In the genomic region with DNA sequence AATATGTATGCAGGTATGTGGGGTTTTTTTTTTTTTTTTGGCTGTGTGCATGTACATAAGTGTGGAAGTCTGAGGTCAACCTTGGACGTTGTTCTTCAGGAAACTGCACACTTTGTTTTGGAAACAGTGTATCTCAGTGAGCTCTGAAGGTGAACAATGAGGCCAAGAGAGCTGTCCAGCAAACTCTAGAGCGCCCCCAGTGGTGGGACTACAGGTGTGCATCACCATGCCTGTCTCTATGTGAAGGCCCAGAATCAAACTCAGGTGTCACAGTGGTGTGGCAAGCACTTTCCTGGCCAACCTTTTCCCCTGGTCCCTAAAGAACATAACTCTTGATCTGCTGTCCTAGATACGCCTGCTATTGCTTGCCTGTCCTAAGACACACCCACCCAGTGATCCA, we compare ENCODE assay signal across 9 mouse cellular contexts. TPM values are rescaled to one million over a fixed set of nuclear protein-coding genes. Genes with fewer than 3 reads are reported as not detected.
A peak's percentile ranks its signal among the peaks of the same experiment; 100 is the strongest.
DNase-seq lines count a peak whose midpoint lies in the region; ATAC-seq and TF ChIP-seq lines count a peak whose summit lies in the region.
"Had no signal": no experiment of that assay in that cellular context is flagged by ENCODE, and none has a peak within 500 bp of the region (broad histone marks: within the 10 kb centered on the region; RNA-seq: fewer than 3 reads in every experiment).

No protein-coding gene starts in this region.

- H3K27ac ChIP-seq in cerebellum, adult 2 months (ENCODE audit: insufficient read depth, low read length): no peak overlapping the region
- no peak overlapping the region for H3K27ac ChIP-seq in forebrain, embryonic 16.5 days (ENCODE audit: low read length)
- H3K27ac ChIP-seq: neural tube, embryonic 12.5 days had no signal

- ATAC-seq in megakaryocyte, adult 5-6 weeks (ENCODE audit: poor library complexity, severe bottlenecking): peak; percentile 59; the same call in 1 of the 2 replicates
- ATAC-seq in forebrain, embryonic 16.5 days: no peak

- no peaks in the 10 kb centered on the region for H3K9me3 ChIP-seq in forebrain, embryonic 16.5 days (ENCODE audit: control insufficient read depth, low read length)
- H3K9me3 ChIP-seq: neural tube, embryonic 12.5 days had no signal

- intact Hi-C loops in left cerebral cortex, postnatal 4 days (cut with DNase I): no loop called here
- intact Hi-C loops in left cerebral cortex, postnatal 25 days (cut with DNase I): no loop called here

- TF ChIP-seq CTCF in cerebellum, adult 2 months (IDR thresholded peaks at IDR 0.05; ENCODE audit: borderline replicate concordance, insufficient read depth, low read depth, low read length): no peak; the same call in 1 of the 2 replicates

- H3K9ac ChIP-seq in forebrain, embryonic 16.5 days (replicated peaks; ENCODE audit: low read depth, low read length): no peak overlapping the region
- H3K9ac ChIP-seq: neural tube, embryonic 12.5 days had no signal

- H3K4me1 ChIP-seq in cerebellum, adult 2 months (ENCODE audit: control insufficient read depth, insufficient read depth, low read length): no peaks in the 10 kb centered on the region
- no peaks in the 10 kb centered on the region for H3K4me1 ChIP-seq in forebrain, embryonic 16.5 days (replicated peaks; ENCODE audit: control insufficient read depth, insufficient read depth, low read length)
- H3K4me1 ChIP-seq: neural tube, embryonic 12.5 days had no signal

- no peaks in the 10 kb centered on the region for H3K27me3 ChIP-seq in cerebellum, adult 2 months (ENCODE audit: control insufficient read depth, insufficient read depth, low read length)
- H3K27me3 ChIP-seq in forebrain, embryonic 16.5 days (replicated peaks; ENCODE audit: control insufficient read depth, insufficient read depth, low read length): no peaks in the 10 kb centered on the region
- H3K27me3 ChIP-seq: neural tube, embryonic 12.5 days had no signal

- no peaks in the 10 kb centered on the region for H3K36me3 ChIP-seq in forebrain, embryonic 16.5 days (ENCODE audit: control insufficient read depth, insufficient read depth)
- H3K36me3 ChIP-seq: neural tube, embryonic 12.5 days had no signal

- no peak overlapping the region for H3K4me2 ChIP-seq in forebrain, embryonic 16.5 days (ENCODE audit: low read length)
- H3K4me2 ChIP-seq: neural tube, embryonic 12.5 days had no signal

- TF ChIP-seq POLR2A in cerebellum, adult 2 months (IDR thresholded peaks at IDR 0.05; ENCODE audit: borderline replicate concordance, insufficient read depth, low read length): no peak

- H3K4me3 ChIP-seq in cerebellum, adult 2 months (replicated peaks; ENCODE audit: insufficient read depth, low read depth, low read length): no peak overlapping the region
- no peak overlapping the region for H3K4me3 ChIP-seq in forebrain, embryonic 16.5 days (replicated peaks; ENCODE audit: low read length)
- H3K4me3 ChIP-seq: neural tube, embryonic 12.5 days had no signal

- WGBS in cerebellum, adult 2 months: 41% methylated on average over 3 of the region's 3 CpGs
- WGBS in forebrain, embryonic 16.5 days: 40% methylated on average over 3 of the region's 3 CpGs

- peak; percentile 42 for DNase-seq in left cerebral cortex, postnatal 4 days
- no peak for DNase-seq in left cerebral cortex, postnatal 25 days (ENCODE audit: low spot score in 2 of 2)
- DNase-seq in ES-CJ7 (ENCODE audit: low read depth, low spot score): peak; percentile 64
- DNase-seq in adrenal gland, postnatal 10 days: peak; percentile 43
- no peak for DNase-seq in cerebellum, adult 2 months
- DNase-seq in gastrocnemius, postnatal 4 days (ENCODE audit: low spot score in 2 of 2): no peak

RNA-seq across cellular contexts. Expression of a gene that starts 45.0 kb away (rescaled TPM):
- total RNA-seq in left cerebral cortex, postnatal 4 days (2021): 10 to 100 TPM; 36.6 to 43.5 TPM
- total RNA-seq in left cerebral cortex, postnatal 25 days (2021): 10 to 100 TPM; 19.7 to 23.2 TPM
- 10 to 100 TPM; 63.7 to 86.3 TPM for total RNA-seq in adrenal gland, postnatal 10 days (2021)
- 3.1 and 4.4 TPM in 2 replicates for total RNA-seq in megakaryocyte, adult 5-6 weeks (2015)
- total RNA-seq in megakaryocyte, adult 5-6 weeks (2017): 10.4 and 13.0 TPM in 2 replicates
- polyA plus RNA-seq in cerebellum, adult 2 months (2012; rRNA removed): 6.7 and 7.4 TPM in 2 replicates
- polyA plus RNA-seq in forebrain, embryonic 16.5 days (2015; fragmentation: Nextera tagmentation; extraction: Ambion mirVana): 46.7 and 53.9 TPM in 2 replicates
- 100 to 1,000 TPM in 1 of 2 experiments, 10 to 100 TPM in 1; 90.2 to 104 TPM for total RNA-seq in gastrocnemius, postnatal 4 days (2021)

Comparison
In these comparisons a context has a peak if more than half of its experiments do, and no peak if none do; other contexts are left out.
1. DNase-seq: peak in left cerebral cortex, postnatal 4 days (single experiment), ES-CJ7 (single experiment) and adrenal gland, postnatal 10 days (single experiment); none in left cerebral cortex, postnatal 25 days (0 of 2), cerebellum, adult 2 months (0 of 2) and gastrocnemius, postnatal 4 days (0 of 2).